Mouse (Mus musculus) right cerebral cortex, postnatal 10 days (tissue): ENCODE measurements around the gene Siva1.

Source experiments
- DNase-seq, 2 experiments: peaks; one replicate each; pipeline ENCODE4 v3.0.0; 2021; ENCODE audit warnings: low spot score in 2 of 2

Siva1 gene

DNA sequence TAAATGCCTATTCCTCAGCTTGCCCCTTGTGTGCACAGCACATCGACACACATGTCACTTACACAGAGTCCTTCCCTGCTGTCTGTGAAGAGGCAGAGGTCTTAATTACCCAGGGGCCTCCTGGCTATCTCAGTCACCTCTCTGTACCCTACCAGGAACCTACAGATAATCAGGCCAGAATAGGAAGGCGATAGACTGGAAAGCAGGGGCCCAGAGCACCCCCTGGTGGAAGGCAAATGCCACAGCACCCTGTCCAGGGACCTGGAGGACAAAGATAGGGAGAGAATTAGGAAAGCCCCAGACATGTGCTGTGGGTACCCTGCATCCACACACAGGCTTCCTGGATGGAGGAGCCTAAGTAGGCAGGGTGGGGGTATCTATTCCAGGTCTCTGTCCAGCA is 20.7 kb upstream of the Siva1 start:
- peak in 1 of 2 experiments; percentile 76 for DNase-seq

DNA sequence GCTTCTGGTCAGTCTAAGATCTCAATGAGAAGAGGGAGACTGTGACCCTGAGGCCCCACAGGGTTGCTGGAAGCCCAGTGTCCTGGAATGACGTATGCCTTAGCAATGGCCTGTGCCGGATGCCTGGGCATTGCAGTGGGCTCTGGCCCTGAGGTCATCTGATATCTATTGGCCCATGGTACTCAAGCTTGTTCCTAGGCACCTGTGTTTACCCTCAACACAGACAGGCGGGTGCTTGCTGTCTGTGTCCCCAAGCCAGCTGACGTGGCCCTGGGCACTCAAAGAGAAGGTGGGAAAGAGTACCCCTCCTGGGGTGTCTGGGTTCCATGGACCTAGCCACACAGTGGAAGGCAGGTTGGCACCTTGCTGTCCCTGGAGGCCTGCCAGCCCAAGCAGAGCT is 18.8 kb upstream of the Siva1 start:
- DNase-seq: no peak

DNA sequence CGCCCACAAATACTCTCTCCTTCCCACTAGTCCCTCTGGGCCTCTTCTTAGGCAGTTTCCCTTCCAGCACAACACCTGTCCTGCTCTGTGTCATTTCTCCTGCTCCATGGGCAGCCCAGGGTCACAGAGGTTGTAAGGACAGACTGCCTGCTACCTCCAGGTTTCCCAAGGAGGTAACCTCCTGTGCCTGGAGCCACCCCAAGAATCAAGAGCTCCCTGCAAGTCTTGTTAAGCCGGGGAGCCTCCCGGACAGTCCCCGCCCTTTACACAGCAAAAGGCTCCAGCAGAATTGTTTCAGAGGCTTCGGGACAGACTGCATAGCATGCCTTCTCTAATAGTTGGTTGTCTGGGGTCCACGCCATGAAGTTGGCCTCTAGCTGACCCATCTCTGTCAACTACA is 18.0 kb upstream of the Siva1 start:
- no peak for DNase-seq

DNA sequence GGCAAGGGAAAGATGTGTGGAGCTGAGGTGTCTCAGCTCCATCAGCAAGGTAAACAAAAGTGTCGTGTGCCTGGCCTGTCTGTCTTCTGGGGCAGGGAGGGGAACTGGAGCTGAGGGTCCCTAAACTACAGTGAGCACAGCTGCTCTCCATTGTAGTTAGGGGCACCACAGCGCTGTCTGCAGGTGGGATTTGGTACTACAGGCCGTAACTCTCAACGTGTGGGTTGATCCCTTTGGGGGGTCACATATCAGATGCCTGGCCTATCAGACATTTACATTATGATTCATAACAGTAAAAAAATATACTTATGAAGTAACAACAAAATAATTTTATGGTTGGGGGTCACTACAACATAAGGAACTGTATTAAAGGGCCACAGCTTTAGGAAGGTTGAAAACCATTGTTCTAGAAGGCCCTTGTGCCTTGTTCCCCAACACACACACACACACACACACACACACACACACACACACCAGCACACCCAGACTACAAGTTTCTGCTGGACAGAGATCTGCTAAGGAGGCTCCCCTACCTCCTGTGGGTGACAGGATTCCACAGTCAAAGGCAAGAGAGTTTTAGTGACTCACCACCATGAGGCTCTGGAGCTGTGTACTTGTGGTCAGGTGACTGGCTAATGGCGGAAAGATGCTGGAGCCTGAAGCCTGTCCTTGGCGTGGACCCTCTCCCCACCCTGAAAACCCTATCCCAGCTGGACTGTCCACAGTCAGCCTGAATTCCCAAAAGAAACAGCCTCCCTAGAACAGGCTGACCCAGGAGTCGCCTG is 17.2 kb upstream of the Siva1 start:
- DNase-seq: no peak

DNA sequence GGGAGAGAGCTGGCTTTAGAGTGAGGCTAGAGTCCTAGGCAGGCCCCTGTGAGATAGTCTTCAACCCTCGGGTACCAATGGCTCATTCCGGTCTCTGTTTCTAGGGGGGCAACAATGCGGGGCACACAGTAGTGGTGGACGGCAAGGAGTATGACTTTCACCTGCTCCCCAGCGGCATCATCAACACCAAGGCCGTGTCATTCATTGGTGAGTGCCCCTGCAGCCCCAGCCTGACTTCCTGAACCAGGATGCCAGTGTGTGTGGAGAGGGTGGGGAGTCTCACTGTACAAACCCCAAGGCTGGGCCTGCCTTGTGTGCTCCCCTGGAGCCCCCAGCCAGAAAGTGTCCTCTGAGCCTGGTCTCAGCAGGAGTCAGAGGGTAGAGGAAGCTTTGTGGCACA is 16.3 kb upstream of the Siva1 start:
- no peak for DNase-seq

DNA sequence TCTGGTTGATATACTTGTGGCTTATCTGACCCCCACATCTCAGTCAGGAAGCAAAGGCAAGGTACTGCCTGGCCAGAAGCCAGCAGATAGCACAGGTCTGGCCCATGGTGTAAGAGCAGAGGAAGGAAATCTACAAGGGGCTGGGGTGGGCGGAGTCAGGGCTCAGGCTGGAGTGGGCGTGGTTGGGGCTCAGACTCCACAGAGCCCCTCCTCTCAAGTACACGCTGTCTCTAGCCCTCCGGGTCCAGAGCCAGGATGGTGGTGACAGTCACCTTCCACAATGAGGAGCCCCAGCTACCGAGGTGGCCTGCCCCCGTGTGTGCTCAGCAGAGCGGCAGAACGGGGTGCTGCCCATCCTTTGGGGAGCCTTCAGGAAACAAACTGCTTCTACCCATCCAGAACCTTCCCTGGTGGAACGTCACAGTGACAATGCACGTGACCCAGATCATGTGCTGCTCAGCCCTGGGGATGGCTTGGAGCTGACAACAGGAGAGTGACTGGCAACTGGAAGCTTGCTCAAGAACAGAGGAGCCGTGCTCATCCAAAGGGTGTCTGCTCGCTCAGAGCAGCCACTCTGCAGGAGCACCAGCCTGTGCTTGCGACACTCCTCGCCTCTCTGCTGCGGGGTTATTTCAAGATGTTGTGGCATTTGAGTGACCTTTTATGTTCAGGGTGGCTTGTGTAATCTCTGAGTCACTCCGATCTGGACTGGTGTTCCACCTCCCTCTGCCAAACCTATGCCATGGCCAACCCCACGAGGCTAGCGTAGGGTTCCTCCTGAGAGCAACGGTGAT is 15.4 kb upstream of the Siva1 start:
- DNase-seq: no peak

DNA sequence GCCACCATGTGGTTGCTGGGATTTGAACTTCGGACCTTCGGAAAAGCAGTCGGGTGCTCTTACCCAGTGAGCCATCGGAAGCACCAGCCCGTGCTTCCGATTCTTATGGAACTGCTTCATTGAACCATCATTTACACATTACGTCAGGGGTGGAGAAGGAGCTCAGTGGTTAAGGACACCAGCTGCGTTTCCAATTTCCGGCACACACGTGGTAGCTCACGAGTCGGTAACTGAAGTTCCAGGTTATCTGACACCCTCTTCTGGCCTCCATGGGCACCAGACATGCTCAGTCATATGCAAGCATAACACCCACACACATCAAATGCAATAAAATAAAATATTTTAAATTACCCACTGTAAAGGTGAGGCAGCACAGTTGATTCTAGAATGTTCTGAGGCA is 14.4 kb upstream of the Siva1 start:
- no peak for DNase-seq

DNA sequence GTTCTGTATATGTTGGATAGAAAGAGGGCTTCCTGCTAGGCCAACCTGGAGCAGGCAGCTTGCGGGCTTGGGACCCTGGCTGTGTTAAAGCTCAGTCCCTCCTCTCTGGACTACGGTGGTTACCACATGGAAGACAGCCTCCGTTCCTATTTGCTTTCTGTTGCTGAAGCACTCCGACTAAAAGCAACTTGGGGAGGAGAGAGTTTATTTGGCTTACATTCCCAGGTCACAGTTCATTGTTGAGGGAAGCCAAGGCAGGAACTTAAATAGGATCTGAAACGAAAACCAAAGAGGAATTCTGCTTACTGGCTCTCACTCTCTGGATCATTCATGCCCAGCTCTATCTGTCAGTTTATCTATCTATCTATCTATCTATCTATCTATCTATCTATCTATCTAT is 13.7 kb upstream of the Siva1 start:
- DNase-seq: no peak

DNA sequence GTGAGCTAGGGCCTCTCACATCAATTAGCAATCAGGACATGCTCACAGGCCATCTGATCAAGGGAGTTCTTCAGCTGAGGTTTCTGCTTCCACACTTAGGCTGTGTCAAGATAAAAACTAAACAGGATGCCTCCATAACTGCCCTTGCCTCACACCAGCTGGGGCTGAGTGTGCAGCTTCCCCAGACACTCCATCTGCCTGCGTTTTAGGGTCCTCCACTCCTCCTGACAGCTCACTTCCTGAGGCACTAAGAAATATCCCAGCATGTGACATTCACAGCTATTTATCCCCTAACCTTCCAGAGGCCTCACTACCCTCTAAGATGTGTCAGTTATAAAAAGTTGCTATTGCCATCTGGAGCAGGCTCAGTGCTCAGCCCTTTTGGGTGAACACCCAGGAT is 13.0 kb upstream of the Siva1 start:
- DNase-seq: no peak

DNA sequence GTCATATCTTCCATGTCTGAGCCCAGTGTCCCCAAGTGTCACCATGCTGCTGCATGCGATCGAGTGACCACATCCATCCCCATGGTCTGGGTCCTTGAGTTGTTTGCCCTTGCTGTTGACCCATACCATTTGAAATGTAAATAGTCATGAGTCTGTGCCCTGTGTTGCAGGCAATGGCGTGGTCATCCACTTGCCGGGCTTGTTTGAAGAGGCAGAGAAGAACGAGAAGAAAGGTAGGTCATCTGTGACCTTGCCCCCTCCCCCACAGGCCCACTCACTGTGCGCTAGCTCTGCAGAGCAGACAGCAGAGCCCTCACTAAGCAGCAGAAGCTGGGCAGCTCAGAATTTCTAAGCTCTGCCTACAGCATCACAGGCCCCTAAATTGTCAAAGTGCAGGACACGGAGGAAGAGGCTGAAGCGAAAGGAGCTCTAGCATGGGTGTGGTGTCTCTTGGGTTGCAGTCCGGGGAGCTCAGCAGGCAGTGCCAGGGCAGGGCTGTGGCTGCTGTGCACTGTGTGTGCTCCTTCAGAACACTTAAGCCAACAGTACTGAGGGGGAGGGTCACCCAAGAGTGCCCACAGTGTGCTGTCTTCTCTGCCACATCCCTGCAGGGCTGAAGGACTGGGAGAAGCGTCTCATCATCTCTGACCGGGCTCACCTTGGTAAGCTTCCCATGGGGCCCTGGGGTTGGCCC is 12.2 kb upstream of the Siva1 start:
- no peak for DNase-seq

DNA sequence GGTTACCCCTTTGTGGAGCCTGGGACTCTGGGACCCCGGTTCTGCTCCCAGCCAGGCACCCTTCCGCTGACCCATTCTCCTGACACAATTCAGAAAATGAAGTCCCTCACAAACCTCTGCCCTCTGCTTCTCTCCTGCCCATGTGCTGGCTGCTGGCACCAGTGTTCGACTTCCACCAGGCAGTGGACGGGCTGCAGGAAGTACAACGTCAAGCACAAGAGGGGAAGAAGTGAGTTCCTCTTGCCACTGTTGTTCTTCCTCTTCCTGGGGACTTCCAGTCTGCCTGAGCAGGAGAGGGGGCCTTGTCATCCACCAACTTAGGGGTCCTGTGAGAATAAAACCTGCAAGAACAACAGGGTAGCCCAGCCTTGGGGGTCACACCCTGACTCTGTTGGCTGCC is 11.6 kb upstream of the Siva1 start:
- DNase-seq: no peak

DNA sequence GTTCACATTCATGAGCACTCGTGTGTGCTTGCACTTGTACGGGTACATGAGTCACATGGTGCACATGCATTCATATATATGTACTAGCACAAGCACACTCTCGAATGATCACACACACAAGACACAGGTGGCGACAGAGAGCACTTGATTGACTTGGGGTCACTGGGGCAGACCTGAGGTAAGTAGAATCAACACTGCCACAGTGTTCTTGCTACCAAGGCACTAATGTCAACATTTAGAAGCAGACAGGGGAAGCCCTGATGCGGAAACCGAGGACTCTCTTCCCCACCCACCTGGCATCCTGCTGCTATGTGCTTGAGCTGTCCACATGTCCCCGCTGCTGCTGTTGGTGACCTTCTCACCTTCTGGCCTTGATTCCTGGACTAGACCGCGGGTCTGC is 10.8 kb upstream of the Siva1 start:
- no peak for DNase-seq

DNA sequence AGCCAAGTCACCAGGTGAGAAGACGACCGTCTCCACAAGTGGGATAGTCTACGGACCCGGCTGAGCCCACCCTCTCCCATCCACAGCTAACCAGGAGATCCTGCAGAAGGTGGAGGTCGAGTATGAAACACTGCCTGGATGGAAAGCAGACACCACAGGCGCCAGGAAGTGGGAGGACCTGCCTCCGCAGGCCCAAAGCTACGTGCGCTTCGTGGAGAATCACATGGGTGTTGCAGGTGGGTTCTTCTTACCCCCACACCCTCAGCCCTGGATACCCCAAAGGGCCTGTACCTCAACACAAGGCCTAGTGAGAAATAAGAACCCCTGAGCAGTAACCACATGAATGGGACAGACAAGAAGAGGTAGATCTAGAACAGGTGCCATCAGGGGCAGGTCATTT is 5.0 kb upstream of the Siva1 start:
- DNase-seq: no peak

DNA sequence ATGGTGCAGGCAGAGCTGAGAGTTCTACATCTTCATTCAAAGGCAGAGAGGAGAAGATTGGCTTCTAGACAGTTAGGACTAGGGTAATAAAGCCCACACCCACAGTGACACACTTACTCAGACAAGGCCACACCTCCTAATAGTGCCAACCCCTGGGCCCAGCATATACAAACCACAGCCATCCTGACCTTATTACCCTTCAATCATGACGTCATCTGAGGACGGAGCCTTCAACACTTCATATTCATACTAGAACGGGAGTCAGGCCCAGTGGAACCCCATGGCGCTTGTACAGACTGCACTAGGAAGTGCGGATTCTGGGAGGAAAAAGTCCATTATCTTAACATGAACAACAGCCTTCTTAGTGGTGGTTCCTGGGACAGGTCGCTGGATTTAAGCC is 1.4 kb upstream of the Siva1 start:
- no peak for DNase-seq

DNA sequence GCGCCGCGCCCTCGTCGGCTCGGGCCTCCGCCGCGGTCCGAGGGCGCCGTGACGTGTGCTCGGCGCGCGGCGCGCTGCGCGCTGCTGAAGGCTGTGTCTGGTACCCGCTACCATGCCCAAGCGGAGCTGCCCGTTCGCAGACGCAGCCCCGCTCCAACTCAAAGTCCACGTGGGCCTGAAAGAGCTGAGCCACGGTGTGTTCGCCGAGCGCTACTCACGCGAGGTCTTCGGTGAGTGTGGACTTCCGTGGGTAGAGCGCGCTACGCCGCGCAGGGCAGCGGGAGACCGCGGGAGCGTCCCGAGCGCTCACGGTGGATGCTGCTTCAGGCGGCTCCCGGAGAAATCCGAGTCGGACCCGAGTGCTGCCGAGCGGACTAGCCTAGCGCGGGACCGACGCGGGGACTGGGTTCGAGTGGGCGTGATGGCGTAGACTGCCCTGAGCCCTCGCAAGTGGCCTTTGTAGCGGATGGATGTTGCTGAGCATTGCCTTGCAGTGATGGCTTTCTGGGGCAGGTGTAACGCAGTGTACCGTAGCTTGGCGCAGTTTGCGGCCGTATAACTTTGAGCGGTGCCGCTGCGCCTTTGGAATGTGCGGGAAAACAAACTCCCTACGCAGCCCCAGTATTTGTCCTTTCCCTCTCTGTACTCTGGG is 502 bp downstream of the Siva1 start:
- peak in 1 of 2 experiments; percentile 74 for DNase-seq

DNA sequence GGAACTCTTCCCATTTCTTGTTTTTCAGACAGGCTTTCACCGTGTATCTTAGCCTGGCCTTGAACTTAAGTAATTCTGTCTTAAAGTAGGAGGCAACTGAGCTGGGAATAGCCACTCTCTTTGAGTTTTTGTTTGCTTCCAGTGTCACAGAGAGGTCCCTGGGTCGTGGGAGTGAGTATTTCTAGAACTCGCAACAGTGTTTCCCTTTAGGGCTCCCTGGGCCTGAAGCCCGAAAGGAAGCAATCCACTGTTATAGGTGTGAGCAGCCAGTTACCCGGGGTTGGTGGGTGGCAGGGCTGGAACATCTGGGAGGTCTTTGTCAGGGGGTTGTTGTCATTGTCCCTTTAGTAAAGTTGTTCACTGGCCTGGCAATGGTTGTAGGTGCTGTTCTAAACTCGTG is 1.7 kb downstream of the Siva1 start:
- DNase-seq: no peak

DNA sequence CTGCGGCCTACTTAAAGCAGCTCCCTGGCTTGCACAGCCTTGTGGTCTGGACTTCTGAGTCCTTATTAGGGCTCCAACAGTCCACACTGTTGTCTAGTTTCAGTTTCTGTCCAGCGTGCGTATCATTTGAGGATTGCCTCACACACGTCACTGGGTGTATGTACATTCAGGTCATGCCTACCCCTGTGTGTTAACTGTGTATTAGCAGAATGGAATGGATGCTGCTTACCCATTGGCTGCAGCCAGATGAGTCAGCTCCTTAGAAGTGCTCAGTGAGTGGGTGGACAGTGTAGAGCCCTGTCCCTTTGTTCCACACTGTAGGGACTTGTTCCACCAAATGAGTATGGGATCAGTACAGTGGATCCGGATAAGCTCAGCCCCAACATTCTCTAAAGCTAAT is 3.6 kb downstream of the Siva1 start:
- DNase-seq: no peak

DNA sequence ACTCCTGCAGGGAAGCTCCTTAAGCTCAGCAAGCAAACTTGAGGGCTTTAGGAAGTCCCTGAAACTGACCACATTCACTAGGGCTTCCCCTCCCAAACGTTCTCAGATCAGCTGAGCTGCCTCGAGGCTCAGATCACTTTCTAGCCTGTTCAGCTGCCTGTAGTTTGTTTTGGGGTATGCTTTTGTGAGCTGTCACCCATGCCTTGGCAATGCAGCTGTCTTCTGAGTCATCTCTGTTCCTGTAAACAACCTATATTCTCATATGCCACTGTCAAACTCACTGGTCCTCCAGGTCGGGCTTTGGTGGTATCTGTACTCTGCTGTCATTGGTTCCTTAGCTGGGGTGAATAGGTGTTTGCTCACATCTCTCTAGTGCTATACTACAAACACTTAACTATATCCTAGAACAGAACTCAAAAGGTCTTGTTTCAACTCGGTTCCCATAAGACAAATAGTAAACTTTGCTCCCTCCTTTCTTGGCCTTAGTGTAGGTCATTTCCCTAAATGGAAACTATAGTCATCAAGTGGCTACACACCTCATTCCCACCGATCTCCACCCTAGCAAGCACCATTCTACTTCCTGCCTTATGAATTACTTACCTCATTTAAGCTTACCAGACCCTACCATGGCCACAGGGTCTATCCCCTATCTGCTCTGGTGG is 7.4 kb downstream of the Siva1 start:
- no peak for DNase-seq

DNA sequence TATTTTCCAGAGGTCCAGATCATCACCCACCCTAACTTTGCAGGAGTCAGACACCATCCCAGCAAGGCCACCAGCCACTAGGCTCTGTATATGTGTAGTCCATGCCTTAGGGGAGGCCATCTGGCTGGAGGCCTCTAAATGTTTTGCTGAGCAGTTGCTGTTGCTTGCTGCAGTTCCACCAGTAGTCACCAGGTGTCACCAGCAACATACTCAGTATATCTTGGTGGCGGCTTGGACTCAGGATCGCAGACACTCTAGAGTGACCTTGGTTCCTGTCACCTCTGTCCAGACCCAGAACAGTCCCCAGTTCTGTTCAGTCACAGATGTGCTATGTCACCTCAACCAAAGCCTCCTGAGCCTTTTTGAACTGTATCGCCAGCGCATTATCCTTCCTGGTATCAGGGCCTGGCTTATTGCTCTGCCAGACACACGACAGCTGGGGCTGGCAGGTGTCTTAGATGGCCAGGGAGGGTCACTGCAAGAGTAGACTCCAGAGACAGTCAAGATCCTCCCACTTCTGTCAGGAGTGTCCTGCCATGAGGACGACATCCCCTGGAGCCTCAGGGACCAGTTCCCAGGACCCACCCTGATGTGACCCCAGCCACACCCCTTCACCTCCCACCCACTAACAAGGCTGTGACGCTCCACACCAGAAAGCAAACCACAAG is 8.8 kb downstream of the Siva1 start:
- DNase-seq: peak; percentile 87 to 90

DNA sequence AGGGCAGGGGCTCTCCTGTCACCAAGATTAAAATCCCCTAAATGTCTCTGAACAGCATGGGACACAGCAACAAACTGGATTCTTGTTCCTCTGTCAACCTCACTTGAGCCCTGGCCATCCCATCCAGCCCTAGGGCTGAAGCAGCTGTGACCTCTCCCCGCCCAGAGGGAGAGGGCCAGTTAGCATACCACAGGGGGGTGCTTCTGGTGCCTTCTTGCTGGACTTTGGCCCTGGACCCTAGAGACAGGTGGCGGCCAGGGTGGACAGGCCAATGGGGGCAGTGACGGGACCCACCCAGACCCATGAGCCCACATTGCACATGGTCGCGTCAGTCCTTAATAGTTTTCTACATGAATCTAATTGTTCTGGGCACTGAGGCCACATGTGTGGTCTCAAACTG is 9.6 kb downstream of the Siva1 start:
- DNase-seq: no peak

DNA sequence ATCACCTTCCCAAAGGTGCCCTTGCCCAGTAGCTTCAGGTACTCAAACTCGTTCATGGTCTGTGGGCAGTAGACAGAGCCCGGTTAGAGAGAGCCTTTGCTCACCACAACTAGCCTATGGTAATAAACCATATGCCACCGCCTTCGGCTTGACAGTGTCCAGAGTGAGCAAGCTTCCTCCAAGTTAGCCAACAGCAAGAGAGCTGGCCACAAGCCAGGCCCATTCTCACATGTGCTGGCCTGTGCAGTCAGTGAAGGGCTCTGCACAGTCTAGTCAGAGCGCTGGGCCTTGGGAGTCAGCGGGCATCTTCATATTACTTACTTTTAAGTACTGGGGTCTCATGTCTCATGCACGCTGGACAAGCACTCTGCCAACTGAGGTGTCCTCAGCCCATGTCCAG is 14.1 kb downstream of the Siva1 start:
- DNase-seq: peak in 1 of 2 experiments; percentile 62
